Mouse (Mus musculus) bone marrow macrophage, adult 2 months (primary cell): ENCODE results near the gene Hspe1.
"Not testable (repeated sequence)": the region's sequence is repeated elsewhere in the genome, so short reads cannot be mapped to it uniquely, and the experiment has no call there.

Experiments used
- CTCF ChIP-seq: IDR thresholded peaks from 2 replicates; pipeline ENCODE4 v1.5.1; 2012; ENCODE audit warnings: low read depth, mild to moderate bottlenecking, low read length, moderate library complexity
- POLR2A ChIP-seq: IDR thresholded peaks from 2 replicates; pipeline ENCODE4 v1.6.1; 2012; ENCODE audit warnings: mild to moderate bottlenecking, low read depth, low read length, borderline replicate concordance

DNA sequence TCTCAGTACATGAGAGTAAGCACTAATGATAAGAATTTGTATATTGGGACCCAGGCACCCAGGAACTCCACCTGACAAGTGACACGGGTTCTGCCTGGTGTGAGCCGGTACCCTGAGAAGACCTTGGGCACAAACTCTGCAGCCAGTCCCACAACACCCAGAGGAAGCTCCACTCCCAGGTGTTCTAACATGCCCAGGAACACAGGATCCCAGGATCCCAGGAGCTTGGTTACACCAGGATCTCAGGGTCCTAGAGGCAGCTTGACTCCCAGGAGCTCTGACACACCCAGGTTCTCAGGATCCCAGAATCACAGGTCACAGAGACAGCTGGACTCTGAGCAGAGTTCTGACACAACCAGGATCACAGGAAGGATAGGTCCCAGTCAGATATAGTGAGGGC lies 36.2 kb downstream of the Hspe1 start:
- not testable (repeated sequence) for TF ChIP-seq POLR2A, CTCF
